Mouse (Mus musculus): Measurements from ENCODE around the gene Chrne.

- TF ChIP-seq CTCF (IDR thresholded peaks at IDR 0.05; ENCODE audit: borderline replicate concordance, control insufficient read depth, extremely low read depth, insufficient read depth, low read length, poor library complexity) (no peak), POLR2A (IDR thresholded peaks at IDR 0.05; ENCODE audit: control insufficient read depth, extremely low read depth, insufficient read depth, low read length, poor library complexity) (no peak)
Observed at GRCm38 (mm10) chr11:70594253-70594989, 24.6 kb downstream of the Chrne start.
